Mouse (Mus musculus): ENCODE data around the gene Acot11.
A peak's percentile ranks its signal among the peaks of the same experiment; 100 is the strongest.
"Not testable (repeated sequence)": the region's sequence is repeated elsewhere in the genome, so short reads cannot be mapped to it uniquely, and the experiment has no call there.

The Acot11 gene

DNA sequence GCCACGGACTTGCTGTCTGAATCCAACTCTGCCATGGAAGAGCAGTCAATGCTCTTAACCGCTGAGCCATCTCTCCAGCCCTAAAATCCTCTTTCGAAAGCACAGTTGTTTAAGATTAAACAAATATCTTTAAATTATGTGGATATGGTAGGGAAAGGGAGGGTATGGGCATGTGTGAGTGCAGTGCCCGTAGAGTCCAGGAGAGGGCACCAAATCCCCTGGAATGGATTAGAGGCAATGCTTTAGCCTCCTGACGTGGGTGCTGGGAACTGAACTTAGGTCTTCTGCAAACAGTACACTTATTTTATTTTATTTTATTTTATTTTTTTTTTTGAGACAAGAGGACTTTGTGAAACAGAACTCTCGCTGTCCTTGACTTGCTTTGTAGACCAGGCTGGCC lies 5.2 kb upstream of the Acot11 start:
- DNase-seq (ENCODE audit: low spot score), result no peak

DNA sequence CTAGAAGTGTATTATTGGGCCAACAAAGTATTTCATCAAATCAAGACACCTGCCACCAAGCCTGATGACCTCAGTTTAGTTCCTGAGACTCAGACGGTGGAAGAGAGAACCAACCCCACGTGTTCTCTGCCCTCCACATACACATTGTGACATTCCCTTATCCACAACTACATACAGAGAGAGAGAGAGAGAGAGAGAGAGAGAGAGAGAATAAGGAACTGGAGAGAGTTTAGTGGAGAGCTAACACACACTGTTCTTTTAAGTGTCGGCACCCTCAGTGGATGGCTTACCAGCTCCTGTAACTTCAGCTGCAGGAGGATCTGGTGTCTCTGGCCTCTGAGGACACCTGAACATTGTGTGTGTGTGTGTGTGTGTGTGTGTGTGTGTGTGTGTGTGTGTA lies 2.5 kb upstream of the Acot11 start:
- no peak for DNase-seq (ENCODE audit: low spot score)

DNA sequence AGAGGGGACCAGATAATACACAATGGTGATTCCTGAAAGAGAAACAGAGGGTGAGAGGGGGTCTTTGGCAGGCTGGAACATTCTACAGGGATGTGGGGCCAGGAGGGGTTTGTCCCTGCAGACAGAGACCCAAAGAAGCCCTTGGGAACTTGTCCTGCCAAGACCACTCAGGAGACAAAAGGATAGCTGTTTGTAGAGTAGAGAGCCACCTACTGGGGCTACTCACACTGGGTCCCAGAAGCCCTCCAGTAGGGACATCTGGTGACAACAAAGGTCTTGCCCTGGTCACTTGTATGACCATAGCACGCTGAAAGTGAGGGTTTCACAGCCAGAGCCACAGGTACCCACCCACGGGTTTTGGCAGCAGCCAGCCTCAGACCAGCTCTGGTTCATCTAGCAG lies 1.1 kb upstream of the Acot11 start:
- DNase-seq (ENCODE audit: low spot score), result no peak

DNA sequence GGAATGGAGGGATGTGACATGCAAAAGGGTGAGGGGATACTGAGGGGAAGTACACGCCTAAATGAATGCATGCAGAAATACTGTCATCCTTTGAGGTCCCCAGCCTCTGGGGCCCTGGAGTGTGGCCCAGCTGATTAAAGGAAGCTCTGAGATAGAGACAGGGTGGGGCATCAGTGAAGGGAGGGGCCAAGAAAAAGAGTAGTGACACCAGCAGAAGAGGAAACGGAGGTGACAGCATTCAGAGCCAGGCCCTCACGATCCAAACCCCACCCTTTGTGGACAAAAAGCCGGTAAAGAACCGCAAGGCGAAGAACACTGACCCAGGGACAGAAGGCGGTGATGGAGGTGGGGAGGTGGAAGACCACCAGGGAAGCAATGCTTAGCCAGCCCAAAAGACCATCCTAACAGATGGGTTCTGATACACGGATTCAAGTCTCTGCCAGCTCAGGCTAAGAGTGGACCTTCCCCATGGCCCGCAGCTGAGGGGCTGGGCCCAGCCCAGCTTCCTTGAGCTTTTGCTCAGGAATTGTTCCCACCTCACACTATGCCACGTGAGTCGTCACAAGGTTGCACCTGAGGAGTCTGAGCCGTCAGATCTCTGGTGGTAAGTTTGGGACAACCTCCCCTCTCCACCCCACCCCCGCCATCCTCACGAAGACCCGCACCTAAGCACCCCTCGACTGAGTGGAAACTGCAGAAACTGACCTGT lies 443 bp downstream of the Acot11 start:
- DNase-seq (ENCODE audit: low spot score), result peak; percentile 55

DNA sequence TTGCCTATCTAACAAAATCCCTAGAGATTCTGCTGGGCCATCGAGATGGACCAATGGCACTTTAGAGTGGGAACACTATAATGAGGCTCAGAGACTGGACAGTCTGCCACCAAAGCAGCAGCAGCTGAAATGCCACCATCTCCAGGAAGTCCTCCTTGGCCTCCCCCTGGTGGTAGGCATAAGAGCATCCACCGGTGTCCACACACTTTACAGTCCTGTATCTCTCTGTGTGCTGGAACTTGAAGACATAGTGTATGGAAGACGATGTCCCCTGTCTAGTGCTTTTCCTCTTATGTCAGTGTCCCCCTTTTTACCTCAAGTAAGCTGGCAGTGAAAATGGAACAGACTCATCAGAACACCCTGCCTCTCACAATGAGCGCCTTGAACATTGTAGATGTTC lies 1.0 kb downstream of the Acot11 start:
- DNase-seq (ENCODE audit: low spot score), result no peak

DNA sequence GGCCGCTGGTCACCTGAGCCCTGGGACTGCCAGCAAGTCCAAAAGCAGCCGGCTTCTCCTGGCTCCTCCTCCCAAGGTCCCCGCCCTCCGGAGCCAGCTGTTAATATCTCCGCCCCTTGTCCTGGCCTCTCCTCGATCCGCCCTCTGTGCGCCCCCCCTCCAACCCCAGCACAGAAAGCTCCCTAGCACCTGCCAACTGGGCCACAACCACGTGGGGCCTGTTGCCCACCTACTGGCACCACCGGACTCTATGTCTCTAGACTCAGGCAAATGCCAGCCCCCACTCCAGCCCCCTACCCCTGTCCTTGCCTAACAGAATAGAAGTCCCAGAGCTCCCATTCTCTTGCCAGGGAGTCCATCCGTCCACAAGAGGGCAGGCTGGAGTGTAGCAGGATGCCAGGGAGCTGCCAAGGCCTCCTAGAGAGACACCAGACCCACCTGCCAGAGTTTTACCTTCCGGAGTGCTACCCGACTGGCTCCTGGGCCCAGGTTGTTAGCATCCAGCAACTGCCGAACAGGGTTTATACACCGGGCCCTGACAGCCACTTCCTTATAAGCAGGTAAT lies 4.9 kb downstream of the Acot11 start:
- peak; percentile 82 for DNase-seq (ENCODE audit: low spot score)

DNA sequence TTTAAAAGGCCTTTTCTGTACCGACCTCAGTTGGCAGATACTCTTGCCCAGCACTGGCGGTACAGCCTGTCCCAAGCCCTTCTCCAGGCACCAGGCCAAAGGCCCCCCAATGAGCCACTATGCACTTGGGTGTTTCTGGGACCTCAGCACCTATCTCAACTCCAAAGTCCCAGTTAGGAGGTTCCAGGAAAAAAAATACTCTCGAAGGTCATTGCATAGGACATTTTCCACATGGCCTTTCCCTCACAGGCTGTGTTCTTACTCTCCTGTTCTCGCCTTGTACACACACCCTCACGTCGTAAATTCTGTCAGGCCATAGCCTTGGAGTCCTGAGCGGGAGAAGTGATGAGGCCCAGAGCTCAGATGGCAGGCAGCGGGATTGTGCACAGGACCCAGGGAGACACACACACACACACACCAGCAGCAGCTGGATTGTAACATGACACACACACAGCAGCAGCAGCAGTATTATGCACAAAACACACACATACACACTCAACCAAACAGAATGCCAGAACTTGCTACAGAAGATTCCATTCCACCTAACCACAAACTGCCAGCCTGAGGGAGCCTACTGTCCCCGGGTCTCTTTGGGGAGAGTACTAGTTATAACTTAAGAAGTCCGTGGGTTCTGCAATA lies 5.8 kb downstream of the Acot11 start:
- no peak for DNase-seq (ENCODE audit: low spot score)

DNA sequence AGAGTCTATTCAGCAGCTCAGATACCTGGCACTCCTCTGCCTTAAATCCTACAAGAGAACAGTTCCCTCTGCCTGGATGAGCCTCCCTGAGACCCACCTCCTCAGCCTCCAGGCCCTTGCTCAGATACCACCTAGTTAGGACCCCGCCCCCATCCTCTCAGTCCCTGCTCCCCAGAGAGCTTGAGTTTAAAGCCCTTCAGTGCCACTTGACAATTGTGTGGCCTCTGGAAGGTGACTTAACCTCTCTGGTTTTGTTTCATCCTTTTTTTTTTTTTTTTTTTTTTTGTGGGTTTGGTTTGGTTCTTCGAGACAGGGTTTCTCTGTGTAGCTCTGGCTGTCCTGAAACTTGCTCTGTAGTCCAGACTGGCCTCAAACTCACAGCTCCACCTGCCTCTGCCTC lies 9.5 kb downstream of the Acot11 start:
- DNase-seq (ENCODE audit: low spot score), result no peak

DNA sequence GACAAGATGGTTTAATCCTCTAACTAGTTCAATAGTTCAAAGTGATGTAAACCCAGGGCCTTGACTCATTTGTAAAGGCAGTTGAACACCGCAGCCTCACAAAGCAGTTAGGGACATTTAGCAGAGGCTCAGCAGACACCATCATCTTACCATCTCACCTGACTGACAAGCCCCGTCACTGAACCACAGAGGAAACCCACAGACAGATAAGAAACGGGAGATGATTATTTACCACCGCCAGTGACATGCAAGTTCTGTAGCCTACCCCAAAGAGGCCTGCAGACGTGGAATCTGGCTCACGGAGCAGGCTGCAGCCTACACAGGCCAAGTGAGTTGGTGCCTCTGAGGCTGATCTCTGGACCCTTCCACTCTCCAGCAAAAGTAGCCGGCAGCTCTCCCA lies 10.6 kb downstream of the Acot11 start:
- no peak for DNase-seq (ENCODE audit: low spot score)

DNA sequence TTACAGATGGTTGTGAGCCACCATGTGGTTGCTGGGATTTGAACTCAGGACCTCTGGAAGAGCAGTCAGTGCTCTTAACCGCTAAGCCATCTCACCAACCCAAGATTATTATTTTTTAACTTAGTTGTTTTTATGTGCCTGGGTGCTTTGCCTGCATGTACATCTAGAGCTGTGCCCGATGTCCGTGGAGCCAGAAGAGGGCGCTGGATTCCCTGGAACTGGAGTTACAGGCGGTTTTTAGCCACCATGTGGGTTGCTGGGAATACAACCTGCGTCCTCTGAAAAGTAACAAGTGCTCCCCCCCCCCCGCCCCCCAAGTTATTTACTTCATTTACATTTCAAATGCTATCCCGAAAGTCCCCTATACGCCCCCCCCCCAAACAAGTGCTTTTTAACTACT lies 11.0 kb downstream of the Acot11 start:
- not testable (repeated sequence) for DNase-seq (ENCODE audit: low spot score)

DNA sequence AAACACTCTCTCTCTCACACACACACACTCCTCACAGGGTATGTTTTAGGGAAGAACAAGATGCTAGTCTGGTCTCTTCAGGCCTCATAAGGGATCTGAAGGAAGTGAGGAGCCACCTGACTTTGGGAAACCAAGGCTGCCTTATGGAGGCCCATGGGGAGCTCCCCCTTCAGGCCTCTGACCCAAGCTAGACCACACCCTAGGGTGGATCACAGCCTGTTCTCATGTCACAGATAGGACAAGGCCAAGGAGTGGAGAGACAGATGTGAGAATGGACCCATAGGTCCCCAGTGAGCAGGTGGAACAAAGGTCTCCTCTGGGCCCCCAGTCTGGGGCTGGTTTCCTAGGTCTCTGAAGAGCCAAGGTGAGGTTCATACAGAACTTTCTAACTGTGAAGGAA lies 12.5 kb downstream of the Acot11 start:
- DNase-seq (ENCODE audit: low spot score), result no peak

DNA sequence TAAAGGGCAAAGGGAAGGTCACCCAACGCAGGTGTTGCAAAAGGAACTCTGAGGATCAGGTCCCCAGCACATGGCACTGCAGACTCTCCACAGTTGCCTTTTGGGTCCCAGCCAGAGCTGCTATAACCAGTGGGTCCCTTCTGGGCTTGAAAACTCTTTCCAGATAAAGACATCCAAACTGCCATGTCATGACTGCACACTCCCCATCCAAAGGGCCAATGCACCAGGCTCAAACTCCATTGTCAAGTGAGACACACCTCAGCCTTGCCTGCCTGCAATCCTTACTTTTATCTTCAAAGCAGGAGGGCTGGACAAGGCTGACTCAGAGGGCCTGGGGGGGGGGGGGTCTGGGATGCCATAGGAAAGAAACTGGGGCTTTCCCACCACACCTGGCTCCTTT lies 13.9 kb downstream of the Acot11 start:
- DNase-seq (ENCODE audit: low spot score), result no peak

DNA sequence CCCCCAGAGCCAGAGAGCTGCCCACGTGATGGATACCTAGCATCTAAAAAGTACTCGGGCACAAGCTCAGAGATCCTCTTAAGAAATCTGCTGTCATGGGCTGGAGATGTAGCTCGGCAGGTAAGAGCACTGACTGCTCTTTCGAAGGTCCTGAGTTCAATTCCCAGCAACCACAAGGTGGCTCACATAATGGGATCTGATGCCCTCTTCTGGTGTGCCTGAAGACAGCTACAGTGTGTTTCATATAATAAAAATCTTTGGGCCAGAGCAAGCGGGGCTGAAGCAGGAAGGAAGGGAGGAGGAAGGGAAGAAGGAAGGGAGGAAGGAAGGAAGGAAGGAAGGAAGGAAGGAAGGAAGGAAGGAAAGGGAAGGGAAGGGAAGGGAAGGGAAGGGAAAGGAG lies 14.6 kb downstream of the Acot11 start:
- not testable (repeated sequence) for DNase-seq (ENCODE audit: low spot score)

DNA sequence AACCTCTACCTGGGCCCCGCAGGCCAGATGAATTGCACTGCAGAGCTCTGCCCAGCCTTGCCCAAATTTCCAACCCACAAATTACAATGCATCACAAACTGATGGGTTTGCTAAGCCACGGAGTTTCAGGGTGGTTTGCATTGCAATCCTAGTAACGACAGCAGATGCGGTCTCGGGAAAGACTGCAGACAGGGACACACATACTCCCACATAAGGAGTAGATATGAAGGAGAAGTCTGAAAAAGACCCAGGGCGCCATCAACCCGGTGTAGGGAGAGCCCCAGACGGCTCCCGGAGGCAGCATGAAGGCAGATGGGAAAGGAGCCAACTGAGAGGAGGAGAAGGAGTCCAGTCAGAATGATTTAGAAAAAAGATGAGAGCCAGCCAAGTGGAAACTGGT lies 15.1 kb downstream of the Acot11 start:
- DNase-seq (ENCODE audit: low spot score), result no peak

DNA sequence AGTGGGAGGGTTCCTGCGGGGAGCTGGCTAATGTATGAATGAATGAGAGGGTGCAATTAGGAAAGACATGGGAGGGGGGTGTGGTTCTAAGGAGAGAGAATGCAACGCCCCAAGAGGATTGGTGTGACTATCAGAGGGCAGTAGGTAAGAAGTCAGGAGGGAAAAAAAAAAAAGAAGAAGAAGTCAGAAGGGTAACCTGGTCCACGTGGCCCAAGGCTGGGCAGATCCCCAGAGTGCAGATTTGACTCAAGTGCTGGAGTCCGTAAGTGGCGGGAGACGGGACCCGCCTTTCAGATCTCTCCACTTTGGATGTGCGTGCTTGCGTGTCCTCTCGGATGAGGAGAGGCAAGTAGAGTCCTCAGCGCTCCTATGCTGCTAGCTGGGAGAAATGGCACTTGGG lies 16.2 kb downstream of the Acot11 start:
- no peak for DNase-seq (ENCODE audit: low spot score)

DNA sequence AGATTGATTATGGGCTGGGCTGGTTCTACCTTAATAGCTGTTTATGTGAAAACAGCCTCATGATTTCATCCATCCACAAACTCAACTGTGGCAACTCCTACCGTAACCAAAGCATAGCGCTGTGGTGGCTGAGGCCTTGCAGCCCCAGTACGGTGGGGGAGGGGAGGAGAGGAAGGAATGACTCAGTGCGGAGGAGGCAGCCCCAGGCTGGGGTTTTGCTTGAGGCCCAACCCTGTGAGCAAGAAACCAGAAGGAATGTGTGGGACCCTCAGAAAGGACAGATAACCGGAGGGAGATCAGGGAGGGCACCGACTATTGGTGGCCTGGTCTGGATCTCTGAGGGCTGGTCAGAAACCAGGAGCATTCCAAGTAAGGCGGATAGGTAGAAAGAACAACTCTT lies 17.0 kb downstream of the Acot11 start:
- DNase-seq (ENCODE audit: low spot score), result no peak

DNA sequence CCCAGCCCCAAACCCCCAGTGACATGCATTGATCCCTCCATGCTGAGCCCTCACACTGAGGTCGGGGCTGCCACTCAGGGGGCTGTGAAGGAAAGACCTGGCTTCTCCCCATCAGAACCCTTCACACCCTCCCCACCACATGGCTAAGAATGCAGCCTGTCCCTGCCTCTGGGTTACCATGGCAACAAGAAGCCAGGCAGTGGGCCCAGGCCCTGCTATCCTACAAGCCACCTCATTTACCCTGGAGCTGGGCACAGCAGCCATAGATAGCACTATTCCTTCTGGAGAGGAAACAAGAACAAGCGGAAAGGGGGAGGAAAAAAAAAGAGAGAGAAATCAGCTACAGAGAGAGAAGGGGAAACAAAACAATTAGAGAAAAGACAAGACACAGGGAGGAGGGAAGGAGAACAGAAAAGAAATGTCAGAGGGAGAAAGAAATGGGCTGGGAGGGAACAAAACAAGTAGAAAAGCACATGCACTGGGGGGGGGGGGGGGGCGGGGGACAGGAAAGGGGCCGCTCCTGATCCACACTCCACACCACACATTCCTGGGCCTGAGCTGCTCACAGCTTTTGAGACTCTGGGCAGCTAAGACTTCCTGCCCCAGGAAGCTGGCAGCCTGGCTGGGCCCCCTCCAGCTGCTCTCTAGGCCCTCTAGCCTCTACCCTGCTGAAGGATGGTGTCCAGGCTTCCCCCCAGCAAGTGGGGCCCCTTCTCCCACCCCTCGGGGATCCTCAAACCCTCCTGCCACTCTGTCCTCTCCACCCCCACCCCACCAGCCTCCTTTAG lies 18.9 kb downstream of the Acot11 start:
- no peak for DNase-seq (ENCODE audit: low spot score)

DNA sequence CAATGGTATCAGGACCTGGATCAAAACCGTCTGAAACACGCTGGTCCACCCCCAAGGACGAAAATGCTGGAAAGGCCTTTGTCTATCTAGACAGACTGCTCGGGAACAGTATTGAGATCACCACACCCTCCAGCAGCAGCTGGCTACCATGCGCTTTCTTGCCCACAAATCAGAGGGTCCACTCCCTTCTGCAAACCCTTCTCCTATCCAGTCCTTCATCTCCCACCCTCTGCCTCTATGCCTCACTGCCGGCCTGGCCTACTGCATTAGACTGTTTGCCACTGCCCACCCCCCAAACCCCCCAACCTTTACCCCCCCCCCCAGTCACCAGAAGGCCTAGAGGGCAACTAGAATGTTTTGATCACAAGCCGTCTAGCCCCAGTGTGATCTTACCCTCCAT lies 19.5 kb downstream of the Acot11 start:
- DNase-seq (ENCODE audit: low spot score), result no peak

DNA sequence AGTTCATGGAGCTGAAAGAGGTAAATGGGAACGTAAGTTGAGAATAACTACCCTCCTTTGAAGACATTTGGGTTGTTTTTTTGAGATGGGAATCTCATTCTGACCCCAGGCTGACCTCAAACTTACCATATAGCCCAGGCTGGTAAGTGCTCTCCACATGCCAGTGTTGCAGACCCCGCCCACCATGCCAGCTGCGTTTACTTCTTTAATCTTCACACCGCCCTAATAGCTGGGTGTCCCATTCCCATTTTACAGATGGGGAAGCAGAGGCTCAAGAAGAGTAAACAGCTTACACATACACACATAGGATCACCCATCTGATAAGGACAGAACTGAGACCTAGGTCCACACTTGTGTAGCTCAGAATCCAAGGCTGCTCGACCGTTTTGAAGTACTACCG lies 20.0 kb downstream of the Acot11 start:
- DNase-seq (ENCODE audit: low spot score), result no peak

DNA sequence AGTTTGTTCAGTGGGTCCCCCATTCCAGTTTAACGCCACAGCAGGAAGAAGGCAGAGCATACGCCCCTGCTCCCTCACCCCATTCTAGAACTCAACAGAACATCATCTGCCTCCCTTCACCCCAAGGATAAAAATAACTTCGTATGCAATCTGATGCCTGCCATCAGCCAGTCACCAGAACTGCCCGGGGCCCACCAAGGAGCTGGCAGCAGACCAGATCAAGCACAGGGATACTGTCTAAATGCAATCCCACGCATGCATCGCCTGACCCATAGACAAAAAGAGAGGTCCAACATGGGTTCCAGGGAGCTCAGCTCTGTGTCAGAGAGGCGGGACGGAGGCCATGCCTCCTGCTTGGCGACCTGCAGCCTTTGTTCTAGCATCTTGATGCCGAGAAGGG lies 21.7 kb downstream of the Acot11 start:
- no peak for DNase-seq (ENCODE audit: low spot score)

DNA sequence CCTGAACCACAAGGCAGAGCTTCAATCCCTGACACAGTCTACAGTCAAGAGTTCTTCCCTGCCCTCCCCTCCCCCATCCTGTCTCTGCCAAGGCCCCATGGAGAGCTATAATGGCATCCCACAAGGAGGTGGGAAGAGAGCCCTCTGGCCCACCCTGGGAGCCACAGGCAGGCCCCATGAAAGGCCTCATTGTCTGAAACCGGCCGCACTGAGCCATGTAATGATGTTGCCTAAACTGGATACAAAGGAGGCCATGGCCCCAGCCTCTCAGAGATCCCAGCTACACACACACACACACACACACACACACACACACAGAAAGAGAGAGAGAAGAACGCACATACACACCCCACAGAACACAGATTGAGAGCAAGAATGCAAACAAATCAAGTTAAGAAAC lies 24.8 kb downstream of the Acot11 start:
- DNase-seq (ENCODE audit: low spot score), result no peak

DNA sequence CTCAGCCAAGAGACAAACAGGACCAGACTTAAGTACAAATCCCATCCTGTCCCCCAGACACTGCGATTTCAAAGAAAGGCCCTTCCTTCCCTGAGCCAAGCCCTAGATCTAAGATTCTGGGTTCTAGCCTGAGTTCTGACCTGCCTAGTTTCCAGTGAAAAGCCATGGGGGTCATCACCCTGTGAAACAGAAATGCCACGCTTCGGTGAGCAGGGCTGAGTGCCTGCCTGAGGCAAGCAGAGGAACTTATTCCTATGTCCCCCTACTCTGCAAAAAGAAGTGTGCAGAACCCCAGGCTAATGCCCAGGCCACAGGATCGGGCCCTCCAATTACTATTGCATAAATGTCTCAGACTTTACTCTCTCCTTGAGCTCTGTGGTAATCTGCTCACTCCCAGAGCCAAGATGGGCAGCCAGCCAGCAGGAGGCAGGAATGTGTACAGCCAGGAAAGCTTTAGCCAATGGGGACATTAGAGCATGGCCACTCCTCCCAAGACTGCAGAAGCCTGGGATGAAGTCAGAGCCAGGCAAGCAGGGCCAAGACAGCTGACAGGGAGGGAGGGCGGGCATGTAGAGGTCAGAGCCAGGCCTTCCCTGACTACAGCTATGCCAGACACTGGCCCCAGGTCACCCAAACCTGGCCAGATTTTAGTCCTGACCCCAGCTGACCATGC lies 26.5 kb downstream of the Acot11 start:
- peak; percentile 96 for DNase-seq (ENCODE audit: low spot score)

Measured in lung, postnatal 25 days (tissue).